In the genomic region with DNA sequence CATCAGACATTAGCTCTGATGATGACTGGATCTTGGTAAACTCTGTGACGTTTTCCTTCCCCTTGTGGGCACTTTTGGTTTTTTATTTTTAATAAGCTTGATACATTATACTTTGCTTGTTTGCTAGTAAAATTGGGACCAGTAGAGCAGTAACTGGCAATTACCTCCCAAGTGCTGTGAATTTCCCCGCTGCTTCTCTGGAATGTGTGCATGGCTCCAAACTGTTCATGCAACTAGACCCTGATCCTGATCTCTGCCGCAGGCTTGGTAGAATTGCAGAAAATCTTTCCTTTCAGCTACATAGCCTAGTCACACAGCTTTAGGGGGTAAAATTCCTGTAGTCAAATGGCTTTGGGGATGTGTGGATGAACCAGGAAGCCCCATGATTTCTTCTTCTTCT, we compare ENCODE assay signal across 26 mouse cellular contexts. TPM values are rescaled to one million over a fixed set of nuclear protein-coding genes. Genes with fewer than 3 reads are reported as not detected.
A peak's percentile ranks its signal among the peaks of the same experiment; 100 is the strongest.
DNase-seq lines count a peak whose midpoint lies in the region; ATAC-seq and TF ChIP-seq lines count a peak whose summit lies in the region.
"Had no signal": no experiment of that assay in that cellular context is flagged by ENCODE, and none has a peak within 500 bp of the region (broad histone marks: within the 10 kb centered on the region; RNA-seq: fewer than 3 reads in every experiment).

No protein-coding gene starts in this region.

- CTCF ChIA-PET in Patski (lab: Charles Lee): interaction anchor here (1.2 kb wide), 1 partner anchor 30 kb away, joined by 3 read pairs; no protein-coding TSS in a partner anchor

- in situ Hi-C loops in Patski (cut with MboI; ENCODE audit: low pct_unique_long_range_greater_than_20kb): no loop called here

- peaks cover 7% of the 10 kb centered on the region; the same call in 1 of the 2 replicates for H3K4me1 ChIP-seq in kidney, embryonic 15.5 days
- H3K4me1 ChIP-seq in kidney, postnatal 0 days (replicated peaks; ENCODE audit: insufficient read depth, low read length): no peaks in the 10 kb centered on the region
- H3K4me1 ChIP-seq in kidney, embryonic 14.5 days (ENCODE audit: control insufficient read depth, insufficient read depth, low read length): 0 out of 2 replicates have a peak, but pooled peaks cover 2% of the 10 kb centered on the region
- H3K4me1 ChIP-seq: embryonic facial prominence, embryonic 15.5 days; forebrain, embryonic 12.5 days had no signal

- no peaks in the 10 kb centered on the region for H3K9me3 ChIP-seq in kidney, embryonic 15.5 days (replicated peaks)
- H3K9me3 ChIP-seq in kidney, postnatal 0 days (replicated peaks; ENCODE audit: low read length): no peaks in the 10 kb centered on the region
- H3K9me3 ChIP-seq in kidney, embryonic 14.5 days (ENCODE audit: control insufficient read depth, low read length): no peaks in the 10 kb centered on the region
- H3K9me3 ChIP-seq: embryonic facial prominence, embryonic 13.5 days; embryonic facial prominence, embryonic 15.5 days; forebrain, embryonic 10.5 days; forebrain, embryonic 12.5 days; G1E had no signal

- TF ChIP-seq CTCF in kidney, postnatal 0 days (IDR thresholded peaks at IDR 0.05; ENCODE audit: low read depth): no peak
- TF ChIP-seq CTCF in Patski (IDR thresholded peaks at IDR 0.05): peak; percentile 37

- H3K4me2 ChIP-seq in kidney, embryonic 15.5 days: no peak overlapping the region
- no peak overlapping the region for H3K4me2 ChIP-seq in kidney, postnatal 0 days (ENCODE audit: low read length)
- H3K4me2 ChIP-seq in kidney, embryonic 14.5 days (replicated peaks; ENCODE audit: low read depth, low read length): no peak overlapping the region
- H3K4me2 ChIP-seq: embryonic facial prominence, embryonic 13.5 days; embryonic facial prominence, embryonic 15.5 days; forebrain, embryonic 12.5 days had no signal

- H3K9ac ChIP-seq in kidney, embryonic 15.5 days: no peak overlapping the region
- H3K9ac ChIP-seq in kidney, postnatal 0 days (ENCODE audit: low read depth, low read length): no peak overlapping the region
- no peak overlapping the region for H3K9ac ChIP-seq in kidney, embryonic 14.5 days (ENCODE audit: low read depth, low read length)
- H3K9ac ChIP-seq: embryonic facial prominence, embryonic 13.5 days; embryonic facial prominence, embryonic 15.5 days; forebrain, embryonic 12.5 days had no signal

- no peak overlapping the region for H3K4me3 ChIP-seq in kidney, embryonic 15.5 days (replicated peaks)
- no peak overlapping the region for H3K4me3 ChIP-seq in kidney, postnatal 0 days (replicated peaks; ENCODE audit: low read depth, low read length)
- H3K4me3 ChIP-seq in kidney, embryonic 14.5 days (ENCODE audit: low read length): no peak overlapping the region
- H3K4me3 ChIP-seq: embryonic facial prominence, embryonic 13.5 days; embryonic facial prominence, embryonic 15.5 days; erythroblast, embryonic 14.5 days; forebrain, embryonic 10.5 days; forebrain, embryonic 12.5 days had no signal

- WGBS in kidney, embryonic 15.5 days: 64% methylated on average over 3 of the region's 3 CpGs
- 64% methylated on average over 3 of the region's 3 CpGs for WGBS in kidney, postnatal 0 days
- WGBS in kidney, embryonic 14.5 days: 61% methylated on average over 3 of the region's 3 CpGs

- no peaks in the 10 kb centered on the region for H3K36me3 ChIP-seq in kidney, embryonic 15.5 days
- H3K36me3 ChIP-seq in kidney, postnatal 0 days (ENCODE audit: insufficient read depth, low read length): no peaks in the 10 kb centered on the region
- no peaks in the 10 kb centered on the region for H3K36me3 ChIP-seq in kidney, embryonic 14.5 days (ENCODE audit: control insufficient read depth, insufficient read depth, low read length)
- H3K36me3 ChIP-seq: embryonic facial prominence, embryonic 13.5 days; embryonic facial prominence, embryonic 15.5 days; forebrain, embryonic 10.5 days; forebrain, embryonic 12.5 days; G1E had no signal

- no peaks in the 10 kb centered on the region; the same call in 1 of the 2 replicates for H3K27me3 ChIP-seq in kidney, embryonic 15.5 days
- H3K27me3 ChIP-seq in kidney, postnatal 0 days (ENCODE audit: insufficient read depth, low read length): no peaks in the 10 kb centered on the region
- H3K27me3 ChIP-seq in kidney, embryonic 14.5 days (ENCODE audit: control insufficient read depth, insufficient read depth, low read length): no peaks in the 10 kb centered on the region
- H3K27me3 ChIP-seq in Patski: no peaks in the 10 kb centered on the region
- H3K27me3 ChIP-seq: CH12.LX; embryonic facial prominence, embryonic 13.5 days; embryonic facial prominence, embryonic 15.5 days; forebrain, embryonic 12.5 days had no signal

- peak; percentile 15 for DNase-seq in kidney, adult 11 months
- DNase-seq in kidney, postnatal 0 days (ENCODE audit: low spot score): peak; percentile 5
- peak; percentile 75 for DNase-seq in Patski (ENCODE audit: low read depth, low spot score)
- DNase-seq: adrenal gland, adult 2 months; adrenal gland, postnatal 10 days; adrenal gland, postnatal 25 days; B cell, adult 2 months; cerebellum, adult 11 months; cerebellum, adult 18-20 months; cerebellum, adult 8-10 months; cerebellum, adult 9-11 months; cerebellum, postnatal 14 days; cerebellum, postnatal 36 days; embryo, embryonic 11 days had no signal

- no peak for ATAC-seq in kidney, embryonic 15.5 days (replicated peaks; ENCODE audit: low FRiP score)
- ATAC-seq in kidney, postnatal 0 days (replicated peaks; ENCODE audit: low FRiP score, low read depth): no peak
- ATAC-seq in kidney, embryonic 14.5 days (ENCODE audit: low FRiP score, low TSS enrichment): no peak
- ATAC-seq in Patski: peak; percentile 88
- ATAC-seq: CD4-positive, CD25-positive, alpha-beta regulatory T cell, adult 4 months; forebrain, embryonic 14.5 days; forebrain, embryonic 16.5 days had no signal

- no peak overlapping the region for H3K27ac ChIP-seq in kidney, embryonic 15.5 days
- H3K27ac ChIP-seq in kidney, postnatal 0 days: no peak overlapping the region
- no peak overlapping the region for H3K27ac ChIP-seq in kidney, embryonic 14.5 days (ENCODE audit: low read depth, low read length)
- H3K27ac ChIP-seq: embryonic facial prominence, embryonic 13.5 days; embryonic facial prominence, embryonic 15.5 days; forebrain, embryonic 10.5 days; forebrain, embryonic 12.5 days had no signal

- POLR2A ChIA-PET in Patski (lab: Charles Lee): interaction anchor here (1.1 to 1.5 kb wide), 2 partner anchors 27 to 37 kb away, joined by 4 to 7 read pairs; a partner anchor contains a TSS

RNA-seq across cellular contexts. Expression of a gene that starts 37.2 kb away (rescaled TPM):
- 0.22 and 0.91 TPM in 2 replicates for polyA plus RNA-seq in kidney, embryonic 15.5 days (2015; fragmentation: Nextera tagmentation; extraction: Ambion mirVana)
- polyA plus RNA-seq in kidney, postnatal 0 days (2015; fragmentation: Nextera tagmentation; extraction: Ambion mirVana): 0.26 and 0.50 TPM in 2 replicates
- 0.99 and 3.2 TPM in 2 replicates for polyA plus RNA-seq in kidney, embryonic 14.5 days (2014; fragmentation: Nextera tagmentation; extraction: Ambion mirVana)
- polyA plus RNA-seq in Patski (2021): 18.2 TPM
- polyA plus RNA-seq: CD4-positive, CD25-positive, alpha-beta regulatory T cell, adult 4 months; erythroblast, embryonic 14.5 days; G1E had no signal

RNA-seq across cellular contexts. Expression of a gene that starts 38.5 kb away (rescaled TPM):
- polyA plus RNA-seq in kidney, embryonic 15.5 days (2015; fragmentation: Nextera tagmentation; extraction: Ambion mirVana): 1.6 and 2.2 TPM in 2 replicates
- 1.5 and 2.2 TPM in 2 replicates for polyA plus RNA-seq in kidney, postnatal 0 days (2015; fragmentation: Nextera tagmentation; extraction: Ambion mirVana)
- polyA plus RNA-seq in kidney, embryonic 14.5 days (2014; fragmentation: Nextera tagmentation; extraction: Ambion mirVana): 2.4 and 3.1 TPM in 2 replicates
- polyA plus RNA-seq in Patski (2021): 15.1 TPM
- polyA plus RNA-seq: CD4-positive, CD25-positive, alpha-beta regulatory T cell, adult 4 months; erythroblast, embryonic 14.5 days; G1E had no signal

Comparison
In these comparisons a context has a peak if more than half of its experiments do, and no peak if none do; other contexts are left out.
1. DNase-seq: peak in every context shown above with its lines; median percentile 75 in Patski; 15 in kidney, adult 11 months; 5 in kidney, postnatal 0 days.